Mouse (Mus musculus) midbrain, embryonic 16.5 days (tissue): ENCODE measurements at regions not wholly inside any gene's neighbourhood (a gene's known extent, or its start where the extent isn't known, plus 50 kb on each side); places are given as distances from the start of the nearest gene placed in this dataset.

Experiments
- ATAC-seq: fragments of 200-750 bp; cut with Nextera tagmentation; 2 replicates; pipeline ENCODE4 v1.8.0; 2017; ENCODE audit warnings: moderate TSS enrichment
- H3K27ac ChIP-seq: fragments of 300-500 bp; sonication (generic); 2 replicates; pipeline ENCODE4 v1.5.1; 2014; ENCODE audit warnings: mild to moderate bottlenecking, low read length, mixed read lengths
- H3K27me3 ChIP-seq: fragments of 300-500 bp; sonication (generic); 2 replicates; pipeline ENCODE4 v1.6.1; 2014; ENCODE audit warnings: low read depth, low read length, mixed read lengths; ENCODE audit not compliant: control insufficient read depth, insufficient read depth
- H3K36me3 ChIP-seq: fragments of 300-500 bp; sonication (generic); 2 replicates; pipeline ENCODE4 v1.6.1; 2014; ENCODE audit warnings: mild to moderate bottlenecking, low read length, moderate library complexity, mixed read lengths; ENCODE audit not compliant: control insufficient read depth, insufficient read depth
- H3K4me1 ChIP-seq: fragments of 300-500 bp; sonication (generic); 2 replicates; pipeline ENCODE4 v1.6.1; 2014; ENCODE audit warnings: mild to moderate bottlenecking, low read length, mixed read lengths; ENCODE audit not compliant: control insufficient read depth, insufficient read depth
- H3K4me2 ChIP-seq: fragments of 300-500 bp; sonication (generic); 2 replicates; pipeline ENCODE4 v1.6.1; 2014; ENCODE audit warnings: mild to moderate bottlenecking, low read length, mixed read lengths
- H3K4me3 ChIP-seq: fragments of 300-500 bp; sonication (generic); 2 replicates; pipeline ENCODE4 v1.5.1; 2014; ENCODE audit warnings: low read depth, mild to moderate bottlenecking, low read length, moderate library complexity, mixed read lengths
- H3K9ac ChIP-seq: fragments of 300-500 bp; sonication (generic); 2 replicates; pipeline ENCODE4 v1.6.1; 2014; ENCODE audit warnings: low read depth, low read length, mixed read lengths
- H3K9me3 ChIP-seq: fragments of 300-500 bp; sonication (generic); replicated peaks from 2 replicates; pipeline ENCODE4 v1.6.1; 2014; ENCODE audit warnings: mild to moderate bottlenecking, low read length, mixed read lengths; ENCODE audit not compliant: control insufficient read depth, poor library complexity, severe bottlenecking
- whole genome bisulfite sequencing: fragments of 180-500 bp; shearing (Covaris S2); extraction: QIAGEN DNeasy Blood & Tissue Kit; methylation state at CpG from one replicate; pipeline ENCODE4 v1.1.7; 2014; 5-methylcytosine and 5-hydroxymethylcytosine counted together

- no peaks in the 10 kb centered on the region for H3K9me3 ChIP-seq
- peak; percentile 61 for ATAC-seq
- 11% methylated on average over 9 of the region's 9 CpGs for WGBS
- H3K4me1 ChIP-seq, result peaks cover 12% of the 10 kb centered on the region
- peak overlapping the region; percentile 9; the same call in 1 of the 2 replicates for H3K4me2 ChIP-seq
- 0 out of 2 replicates have a peak overlapping the region, but pooled peaks have one; percentile 2 for H3K9ac ChIP-seq
- no peaks in the 10 kb centered on the region for H3K27me3 ChIP-seq
- no peak overlapping the region for H3K4me3 ChIP-seq
- no peaks in the 10 kb centered on the region for H3K36me3 ChIP-seq
- H3K27ac ChIP-seq, result peak overlapping the region; percentile 28; the same call in 1 of the 2 replicates
These were observed 174.5 kb upstream of the Fat4 start for GRCm38 (mm10) chr3:38712078-38712873.

DNA sequence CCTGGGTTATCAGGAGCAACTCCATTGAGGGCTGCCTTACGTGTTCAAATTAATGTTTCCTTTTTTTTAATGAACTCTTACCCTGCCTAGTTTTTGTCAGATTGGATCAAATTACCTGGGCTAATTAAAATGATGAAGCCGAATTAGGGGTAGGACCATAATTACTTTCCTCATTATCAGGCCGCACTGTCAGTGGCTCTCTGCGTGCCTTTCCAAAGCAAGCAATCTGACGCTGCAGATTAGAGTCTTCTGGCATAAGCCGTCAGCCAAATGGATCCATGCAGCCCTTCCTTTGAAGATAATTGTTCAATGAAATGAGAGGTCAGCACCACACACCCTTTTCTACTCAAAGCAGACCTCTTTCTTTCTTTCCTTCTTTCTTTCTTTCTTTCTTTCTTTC is 175.5 kb upstream of the Fat4 start:
- Histone ChIP-seq H3K4me2 (no peak overlapping the region), H3K9ac (no peak overlapping the region), H3K27me3 (no peaks in the 10 kb centered on the region), H3K36me3 (no peaks in the 10 kb centered on the region), H3K9me3 (no peaks in the 10 kb centered on the region), H3K4me3 (no peak overlapping the region), H3K27ac (no peak overlapping the region), H3K4me1 (peaks cover 12% of the 10 kb centered on the region)
- ATAC-seq, result no peak
- WGBS, result 18% methylated on average over 6 of the region's 6 CpGs

- Histone ChIP-seq H3K4me1 (peaks cover 12% of the 10 kb centered on the region), H3K4me3 (no peak overlapping the region), H3K36me3 (no peaks in the 10 kb centered on the region), H3K27me3 (no peaks in the 10 kb centered on the region), H3K9ac (no peak overlapping the region), H3K27ac (no peak overlapping the region), H3K9me3 (no peaks in the 10 kb centered on the region), H3K4me2 (no peak overlapping the region)
- no peak for ATAC-seq
- WGBS, result 70% methylated on average over 3 of the region's 3 CpGs
These were observed 178.8 kb upstream of the Fat4 start for GRCm38 (mm10) chr3:38707891-38708290.

DNA sequence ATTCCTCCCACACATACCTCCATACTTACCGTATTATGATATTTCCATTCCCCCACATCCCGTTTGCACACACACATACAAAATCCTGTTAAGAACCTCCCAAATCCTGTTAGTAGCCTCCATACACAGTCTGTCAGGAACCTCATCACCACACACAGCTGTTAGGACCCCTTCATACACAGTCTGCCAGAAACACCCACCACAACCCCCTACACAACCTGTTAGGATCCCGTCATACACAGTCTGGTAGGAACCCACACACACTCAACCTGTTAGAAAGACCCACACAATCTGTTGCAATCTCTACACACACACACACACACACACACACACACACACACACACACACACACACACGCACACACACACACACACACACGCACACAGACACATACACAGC is 187.5 kb upstream of the Fat4 start:
- peaks cover 13% of the 10 kb centered on the region; the same call in 1 of the 2 replicates for H3K4me1 ChIP-seq
- H3K4me2 ChIP-seq, result no peak overlapping the region
- H3K27me3 ChIP-seq, result no peaks in the 10 kb centered on the region
- ATAC-seq, result no peak
- no peaks in the 10 kb centered on the region for H3K36me3 ChIP-seq
- H3K27ac ChIP-seq, result no peak overlapping the region
- H3K9me3 ChIP-seq, result no peaks in the 10 kb centered on the region
- H3K4me3 ChIP-seq, result no peak overlapping the region
- WGBS, result 75% methylated on average over 5 of the region's 5 CpGs
- H3K9ac ChIP-seq, result no peak overlapping the region

DNA sequence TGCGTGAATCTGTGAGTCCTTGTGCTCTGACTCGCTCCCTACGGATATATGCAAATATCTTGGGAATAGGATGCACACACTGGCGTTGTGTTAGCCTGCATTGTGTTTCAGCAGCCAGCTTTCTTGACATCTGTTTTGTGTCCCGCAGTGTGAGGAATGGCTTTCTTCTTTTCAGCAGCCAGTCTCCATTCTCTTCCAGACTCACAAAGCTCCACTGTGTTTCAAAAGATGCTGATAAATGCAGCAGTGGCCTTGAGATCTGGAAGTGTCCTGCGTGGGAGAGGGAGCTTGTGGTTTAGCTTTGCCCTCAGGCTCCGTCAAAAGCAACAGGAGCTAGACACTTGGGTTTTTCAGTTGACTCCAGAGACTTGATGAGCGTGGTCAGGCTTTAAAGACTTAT is 188.9 kb upstream of the Fat4 start:
- Histone ChIP-seq H3K4me3 (no peak overlapping the region), H3K27ac (no peak overlapping the region; the same call in 1 of the 2 replicates), H3K9me3 (no peaks in the 10 kb centered on the region), H3K4me1 (peaks cover 13% of the 10 kb centered on the region; the same call in 1 of the 2 replicates), H3K36me3 (no peaks in the 10 kb centered on the region), H3K9ac (no peak overlapping the region), H3K4me2 (no peak overlapping the region), H3K27me3 (no peaks in the 10 kb centered on the region)
- peak; percentile 58 for ATAC-seq
- 7% methylated on average over 8 of the region's 8 CpGs for WGBS

GRCm38 (mm10) chr3:38697349-38697748 is 189.4 kb upstream of the Fat4 start:
- no peak overlapping the region for H3K4me2 ChIP-seq
- no peak overlapping the region for H3K4me3 ChIP-seq
- peaks cover 13% of the 10 kb centered on the region; the same call in 1 of the 2 replicates for H3K4me1 ChIP-seq
- no peaks in the 10 kb centered on the region for H3K36me3 ChIP-seq
- H3K9me3 ChIP-seq, result no peaks in the 10 kb centered on the region
- no peak for ATAC-seq
- no peaks in the 10 kb centered on the region for H3K27me3 ChIP-seq
- no peak overlapping the region for H3K9ac ChIP-seq
- H3K27ac ChIP-seq, result no peak overlapping the region
- 73% methylated on average over 2 of the region's 2 CpGs for WGBS

GRCm38 (mm10) chr3:38695836-38696235 is 190.9 kb upstream of the Fat4 start:
- no peak overlapping the region for H3K4me2 ChIP-seq
- no peak overlapping the region for H3K9ac ChIP-seq
- H3K27me3 ChIP-seq, result no peaks in the 10 kb centered on the region
- WGBS, result 83% methylated on average over 7 of the region's 7 CpGs
- H3K27ac ChIP-seq, result no peak overlapping the region
- peaks cover 13% of the 10 kb centered on the region; the same call in 1 of the 2 replicates for H3K4me1 ChIP-seq
- H3K36me3 ChIP-seq, result no peaks in the 10 kb centered on the region
- no peak overlapping the region for H3K4me3 ChIP-seq
- H3K9me3 ChIP-seq, result no peaks in the 10 kb centered on the region
- ATAC-seq, result no peak

GRCm38 (mm10) chr3:38692768-38693167 is 194.0 kb upstream of the Fat4 start:
- Histone ChIP-seq H3K4me3 (no peak overlapping the region), H3K4me2 (no peak overlapping the region), H3K27ac (no peak overlapping the region), H3K9me3 (0 out of 2 replicates have a peak, but pooled peaks cover 2% of the 10 kb centered on the region), H3K36me3 (no peaks in the 10 kb centered on the region), H3K4me1 (peaks cover 4% of the 10 kb centered on the region; the same call in 1 of the 2 replicates), H3K27me3 (no peaks in the 10 kb centered on the region), H3K9ac (no peak overlapping the region)
- no peak for ATAC-seq

DNA sequence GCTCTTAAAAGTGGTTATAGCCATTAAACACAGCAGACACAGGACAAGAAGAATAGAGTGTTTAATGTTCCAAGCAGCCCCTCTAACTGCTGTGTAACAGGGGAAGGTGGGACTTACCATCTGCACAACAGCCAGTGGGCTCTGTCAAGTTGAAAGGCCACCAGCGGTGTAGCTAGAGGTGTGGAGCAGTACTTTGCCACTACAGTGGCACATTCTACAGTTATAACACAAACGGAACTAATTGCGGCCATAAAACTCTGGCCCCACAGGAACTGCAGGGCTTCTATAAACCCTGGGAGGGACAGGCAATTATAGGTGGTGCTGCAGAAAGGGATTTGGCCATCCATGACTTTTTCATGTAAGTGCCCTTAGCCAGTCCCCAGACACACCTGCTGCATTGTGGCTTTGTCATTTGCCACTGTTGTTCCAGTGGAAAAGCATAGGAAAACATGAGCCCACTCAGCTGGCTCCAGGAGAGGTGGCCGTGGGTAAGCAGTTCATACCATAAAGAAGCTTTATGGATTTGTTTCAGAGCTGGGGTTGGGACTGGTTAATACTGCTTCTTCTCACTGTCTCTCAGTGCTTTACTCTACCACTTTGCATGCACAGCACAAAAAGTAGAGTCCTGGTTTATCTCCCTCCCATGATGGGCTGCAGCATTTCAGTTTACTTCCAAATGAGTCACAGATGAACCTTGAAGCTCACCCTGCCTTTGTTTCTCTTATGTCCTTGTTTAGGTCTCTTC is 199.8 kb upstream of the Ankrd50 start:
- ATAC-seq, result no peak
- H3K27ac ChIP-seq, result no peak overlapping the region
- no peak overlapping the region for H3K4me2 ChIP-seq
- 0 out of 2 replicates have a peak, but pooled peaks cover 2% of the 10 kb centered on the region for H3K9me3 ChIP-seq
- no peaks in the 10 kb centered on the region for H3K4me1 ChIP-seq
- no peak overlapping the region for H3K9ac ChIP-seq
- H3K36me3 ChIP-seq, result no peaks in the 10 kb centered on the region
- 92% methylated on average over 4 of the region's 4 CpGs for WGBS
- H3K4me3 ChIP-seq, result no peak overlapping the region
- no peaks in the 10 kb centered on the region for H3K27me3 ChIP-seq
